Mouse (Mus musculus): Measurements from ENCODE around the gene Dock7.
"Not testable (repeated sequence)": the region's sequence is repeated elsewhere in the genome, so short reads cannot be mapped to it uniquely, and the experiment has no call there.

The Dock7 gene

GRCm38 (mm10) chr4:99006319-99006718 lies 114.4 kb downstream of the Dock7 start:
- DNase-seq (ENCODE audit: low read depth, low spot score): no peak

GRCm38 (mm10) chr4:99005574-99005973 lies 115.1 kb downstream of the Dock7 start:
- DNase-seq (ENCODE audit: low read depth, low spot score): no peak

- no peak for DNase-seq (ENCODE audit: low read depth, low spot score)
Observed at GRCm38 (mm10) chr4:98993491-98993890, 127.2 kb downstream of the Dock7 start.

GRCm38 (mm10) chr4:98984701-98985100 lies 136.0 kb downstream of the Dock7 start:
- no peak for DNase-seq (ENCODE audit: low read depth, low spot score)

GRCm38 (mm10) chr4:98979976-98980375 lies 140.7 kb downstream of the Dock7 start:
- DNase-seq (ENCODE audit: low read depth, low spot score): not testable (repeated sequence)

GRCm38 (mm10) chr4:98978693-98979092 lies 142.0 kb downstream of the Dock7 start:
- DNase-seq (ENCODE audit: low read depth, low spot score): no peak

- not testable (repeated sequence) for DNase-seq (ENCODE audit: low read depth, low spot score)
Observed at GRCm38 (mm10) chr4:98978288-98978687, 142.4 kb downstream of the Dock7 start.

- DNase-seq (ENCODE audit: low read depth, low spot score): no peak
Observed at GRCm38 (mm10) chr4:98975741-98976140, 145.0 kb downstream of the Dock7 start.

- DNase-seq (ENCODE audit: low read depth, low spot score): no peak
Observed at GRCm38 (mm10) chr4:98969946-98970345, 150.8 kb downstream of the Dock7 start.

GRCm38 (mm10) chr4:98960243-98960642 lies 160.5 kb downstream of the Dock7 start:
- DNase-seq (ENCODE audit: low read depth, low spot score): no peak

- no peak for DNase-seq (ENCODE audit: low read depth, low spot score)
Observed at GRCm38 (mm10) chr4:98955986-98956385, 164.7 kb downstream of the Dock7 start.

- DNase-seq (ENCODE audit: low read depth, low spot score): no peak
Observed at GRCm38 (mm10) chr4:98950563-98950962, 170.2 kb downstream of the Dock7 start.

GRCm38 (mm10) chr4:98938210-98938609 lies 182.5 kb downstream of the Dock7 start:
- DNase-seq (ENCODE audit: low read depth, low spot score): not testable (repeated sequence)

- DNase-seq (ENCODE audit: low read depth, low spot score): no peak
Observed at GRCm38 (mm10) chr4:98936036-98936435, 184.7 kb downstream of the Dock7 start.

GRCm38 (mm10) chr4:98925250-98925781 lies 195.4 kb downstream of the Dock7 start:
- DNase-seq (ENCODE audit: low read depth, low spot score): no peak

- DNase-seq (ENCODE audit: low read depth, low spot score): no peak
Observed at GRCm38 (mm10) chr4:98924906-98925178, 195.9 kb downstream of the Dock7 start.

GRCm38 (mm10) chr4:98924071-98924905 lies 196.4 kb downstream of the Dock7 start:
- no peak for DNase-seq (ENCODE audit: low read depth, low spot score)

GRCm38 (mm10) chr4:98923568-98924070 lies 197.1 kb downstream of the Dock7 start, which contains the start of gene Usp1:
TSS of gene Usp1 (plus strand) at chr4:98923810.
- DNase-seq (ENCODE audit: low read depth, low spot score): no peak

- DNase-seq (ENCODE audit: low read depth, low spot score): peak; percentile 97
Observed at GRCm38 (mm10) chr4:98922643-98923567, 197.8 kb downstream of the Dock7 start.

- DNase-seq (ENCODE audit: low read depth, low spot score): no peak
Observed at GRCm38 (mm10) chr4:98922061-98922642, 198.6 kb downstream of the Dock7 start.

GRCm38 (mm10) chr4:98920896-98921295 lies 199.8 kb downstream of the Dock7 start:
- DNase-seq (ENCODE audit: low read depth, low spot score): no peak

GRCm38 (mm10) chr4:98918204-98918603 lies 202.5 kb downstream of the Dock7 start:
- DNase-seq (ENCODE audit: low read depth, low spot score): no peak
